Mouse (Mus musculus): ENCODE results near the gene Tgfbi.

- TF ChIP-seq POLR2A (IDR thresholded peaks at IDR 0.05; ENCODE audit: insufficient read length, low read depth) (no peak), TCF12 (IDR thresholded peaks at IDR 0.05; ENCODE audit: insufficient read depth, poor library complexity, severe bottlenecking) (no peak)
Observed at GRCm38 (mm10) chr13:56611741-56612140, 2.4 kb downstream of the Tgfbi start.

All from myocyte (in vitro differentiated cells).